Mouse (Mus musculus) bone marrow, adult 2 months (tissue): ENCODE measurements at regions not wholly inside any gene's neighbourhood (a gene's known extent, or its start where the extent isn't known, plus 50 kb on each side); places are given as distances from the start of the nearest gene placed in this dataset.

ENCODE experiments used
- CTCF ChIP-seq: fragments of 200-500 bp; IDR thresholded peaks from 2 replicates; pipeline ENCODE4 v1.5.1; 2011; ENCODE audit warnings: low read length, control low read depth; ENCODE audit not compliant: control insufficient read depth, insufficient read depth
- POLR2A ChIP-seq: fragments of 200-500 bp; IDR thresholded peaks from 2 replicates; pipeline ENCODE4 v1.6.1; 2011; ENCODE audit warnings: low read depth, mild to moderate bottlenecking, control low read depth, low read length, borderline replicate concordance; ENCODE audit not compliant: control insufficient read depth

DNA sequence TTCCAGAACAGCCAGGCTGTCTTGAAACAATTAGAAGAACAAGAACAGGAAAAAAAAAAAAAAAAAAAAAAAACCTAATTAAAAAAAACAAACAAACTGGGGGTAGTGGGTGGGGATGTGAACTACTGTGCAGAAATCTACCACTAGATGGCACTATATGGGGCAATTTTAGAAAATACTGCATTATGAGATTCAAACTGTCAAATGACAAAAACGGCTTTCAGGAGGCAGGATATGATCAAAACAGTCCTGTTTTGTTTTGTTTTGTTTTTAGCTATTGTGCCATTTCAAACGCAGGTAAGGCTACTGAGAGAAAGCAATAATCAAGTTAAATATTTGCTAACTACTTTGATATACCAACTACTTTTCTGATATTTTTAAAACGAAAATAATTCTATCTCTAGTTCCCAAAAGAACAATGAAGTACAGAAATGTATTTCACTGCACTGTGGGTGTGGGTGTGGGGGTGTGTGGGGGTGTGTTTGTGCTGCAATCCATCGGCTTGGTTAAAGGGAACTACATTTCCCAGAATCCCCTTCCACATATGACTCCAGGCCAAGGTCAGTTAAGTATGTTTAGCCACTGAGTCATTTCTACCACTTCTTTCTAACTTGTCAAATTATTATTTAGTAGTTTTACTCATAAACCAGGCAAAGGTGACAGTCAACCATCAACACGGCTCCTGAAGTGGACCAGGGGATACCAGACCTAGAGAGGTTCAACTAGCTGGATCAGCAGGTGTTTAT, 207.7 kb upstream of the Mkln1 start:
- TF ChIP-seq CTCF (no peak), POLR2A (no peak)
